Mouse (Mus musculus): ENCODE measurements around the gene Krt84. TPM values are rescaled to one million over a fixed set of nuclear protein-coding genes. Genes with fewer than 3 reads are reported as not detected.
"Not testable (repeated sequence)": the region's sequence is repeated elsewhere in the genome, so short reads cannot be mapped to it uniquely, and the experiment has no call there.

The Krt84 gene
- polyA plus RNA-seq, 1 experiment from 2014 or later, result not detected

DNA sequence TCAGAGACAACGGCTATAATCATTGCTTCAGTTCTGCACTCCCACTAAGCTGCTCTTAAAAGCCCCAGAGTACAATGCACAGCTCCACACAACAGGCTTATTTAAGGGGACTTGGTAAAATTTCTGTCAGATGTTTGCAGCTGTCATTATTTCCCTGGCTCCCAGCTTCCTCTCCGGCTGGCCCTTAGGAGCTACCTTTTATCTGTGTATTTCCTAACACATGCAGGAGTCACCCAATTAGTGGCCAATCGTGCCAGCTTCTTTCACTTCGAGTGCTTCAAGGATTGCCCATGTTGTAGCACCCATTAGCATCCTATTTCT lies 5.9 kb upstream of the Krt84 start:
- Histone ChIP-seq H3K4me1 (no peaks in the 10 kb centered on the region), H3K9ac (no peak overlapping the region), H3K4me2 (no peak overlapping the region), H3K27ac (replicated peaks) (no peak overlapping the region), H3K9me3 (no peaks in the 10 kb centered on the region), H3K36me3 (no peaks in the 10 kb centered on the region), H3K27me3 (replicated peaks) (peaks cover 58% of the 10 kb centered on the region), H3K4me3 (no peak overlapping the region)
- no peak for ATAC-seq (ENCODE audit: extremely low read depth, insufficient number of reproducible peaks, low FRiP score, low TSS enrichment)
- 57% methylated on average over 4 of the region's 4 CpGs for WGBS

- H3K36me3 ChIP-seq, result no peaks in the 10 kb centered on the region
- H3K9ac ChIP-seq, result no peak overlapping the region
- no peaks in the 10 kb centered on the region for H3K4me1 ChIP-seq
- H3K4me3 ChIP-seq, result no peak overlapping the region
- no peaks in the 10 kb centered on the region for H3K9me3 ChIP-seq
- ATAC-seq (ENCODE audit: extremely low read depth, insufficient number of reproducible peaks, low FRiP score, low TSS enrichment), result no peak
- whole genome bisulfite sequencing, result 34% methylated on average over 7 of the region's 7 CpGs
- peaks cover 56% of the 10 kb centered on the region for H3K27me3 ChIP-seq (replicated peaks)
- H3K27ac ChIP-seq (replicated peaks), result no peak overlapping the region
- no peak overlapping the region for H3K4me2 ChIP-seq
Measured at GRCm38 (mm10) chr15:101537864-101538579, 5.4 kb upstream of the Krt84 start.

DNA sequence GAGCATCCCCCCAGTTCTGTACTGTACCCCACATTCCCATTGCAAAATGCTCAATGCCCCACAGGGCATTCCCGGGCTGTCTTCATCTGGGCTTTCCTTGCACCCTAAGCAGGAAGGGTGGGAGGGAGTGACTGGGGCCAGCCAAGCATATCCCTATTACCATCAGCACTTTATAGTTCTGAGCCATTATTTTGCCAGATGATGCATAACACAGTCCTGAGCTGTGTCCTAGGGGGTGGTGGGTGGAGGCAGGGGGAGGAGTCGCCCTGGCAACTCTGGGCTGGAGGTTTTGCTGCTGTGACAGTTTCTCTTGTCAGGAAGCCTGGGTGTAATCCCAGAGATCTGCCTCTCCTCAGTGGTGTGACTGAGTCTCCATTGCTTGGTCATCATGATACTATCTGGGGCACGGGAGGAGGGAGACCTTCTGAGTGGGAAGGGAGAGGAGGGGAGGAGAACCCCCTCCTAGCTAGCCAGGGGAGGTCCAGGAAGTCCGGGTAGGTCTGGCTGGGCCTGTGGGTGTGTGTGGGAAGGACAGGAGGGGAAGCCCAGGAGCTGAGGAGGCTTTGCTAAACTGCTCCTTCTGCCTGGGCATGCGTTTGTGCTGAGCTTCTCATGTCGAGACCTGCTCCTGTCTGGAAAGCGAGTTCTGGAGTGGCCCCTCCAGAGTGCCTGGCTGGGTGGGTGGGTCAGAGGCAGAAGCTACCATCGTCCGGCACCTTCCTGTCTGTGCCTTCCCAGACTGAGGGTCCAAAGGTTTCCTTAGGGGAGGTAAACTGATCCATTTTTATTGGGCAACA lies 3.6 kb upstream of the Krt84 start:
- H3K4me3 ChIP-seq, result no peak overlapping the region
- no peak overlapping the region for H3K9ac ChIP-seq
- H3K27ac ChIP-seq (replicated peaks), result no peak overlapping the region
- no peaks in the 10 kb centered on the region for H3K4me1 ChIP-seq
- no peak overlapping the region for H3K4me2 ChIP-seq
- WGBS, result 50% methylated on average over 9 of the region's 9 CpGs
- H3K9me3 ChIP-seq, result no peaks in the 10 kb centered on the region
- H3K36me3 ChIP-seq, result no peaks in the 10 kb centered on the region
- peaks cover 40% of the 10 kb centered on the region for H3K27me3 ChIP-seq (replicated peaks)
- no peak for ATAC-seq (ENCODE audit: extremely low read depth, insufficient number of reproducible peaks, low FRiP score, low TSS enrichment)

DNA sequence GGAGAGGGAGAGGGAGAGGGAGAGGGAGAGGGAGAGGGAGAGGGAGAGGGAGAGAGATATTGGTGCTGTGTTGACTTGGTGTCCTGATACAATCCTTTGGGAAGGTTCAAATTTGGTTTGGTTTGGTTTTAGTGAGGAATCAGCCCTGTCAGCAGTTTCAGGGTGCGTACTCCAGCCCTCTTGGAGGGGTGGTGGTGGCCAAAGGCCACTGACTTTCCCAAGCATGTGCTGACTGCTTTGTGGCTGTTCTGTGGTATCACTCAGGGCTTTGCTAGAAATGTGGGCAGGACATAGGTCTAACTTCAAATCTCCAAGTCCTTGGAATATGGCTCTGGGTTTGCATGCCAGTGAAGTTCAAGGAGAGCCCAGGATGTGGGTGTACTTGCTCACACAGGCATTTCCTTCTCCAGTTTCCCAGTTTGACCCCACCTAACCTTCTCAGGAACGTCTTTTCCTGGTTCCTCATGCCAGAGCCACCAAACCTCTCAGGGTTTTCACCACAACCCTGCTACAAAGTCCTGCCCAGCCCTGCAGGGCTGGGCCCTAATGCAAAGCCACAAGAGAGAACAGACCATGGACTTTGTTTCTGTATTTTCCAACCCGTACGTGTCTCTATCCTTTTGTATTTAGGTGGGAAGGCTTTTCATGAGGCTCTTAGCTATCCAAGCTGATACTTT lies 9.9 kb downstream of the Krt84 start:
- no peak overlapping the region for H3K9ac ChIP-seq
- WGBS, result 62% methylated on average over 4 of the region's 4 CpGs

DNA sequence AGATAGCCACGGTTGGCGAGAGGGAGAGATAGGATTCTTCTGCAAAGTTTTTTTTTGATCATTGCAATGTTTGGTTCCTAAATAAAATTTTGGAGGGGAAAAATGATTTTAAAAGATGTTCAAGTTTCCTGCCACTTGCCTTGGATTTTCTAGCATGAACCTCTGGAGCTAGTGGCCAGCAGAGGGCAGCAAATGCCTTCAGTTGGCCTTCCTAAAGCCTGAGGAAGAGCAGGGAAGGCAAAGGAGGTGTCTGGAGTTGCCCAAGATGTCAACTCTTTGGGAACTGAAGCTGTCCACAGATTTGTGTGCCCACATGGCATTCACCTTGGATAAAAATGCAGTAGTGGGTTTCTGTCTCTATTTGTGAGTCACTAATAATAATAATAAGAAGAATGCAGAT lies 12.8 kb downstream of the Krt84 start:
- H3K36me3 ChIP-seq, result no peaks in the 10 kb centered on the region
- peaks cover 47% of the 10 kb centered on the region for H3K27me3 ChIP-seq (replicated peaks)
- H3K9ac ChIP-seq, result no peak overlapping the region
- H3K27ac ChIP-seq (replicated peaks), result no peak overlapping the region
- no peaks in the 10 kb centered on the region for H3K4me1 ChIP-seq
- ATAC-seq (ENCODE audit: extremely low read depth, insufficient number of reproducible peaks, low FRiP score, low TSS enrichment), result no peak
- WGBS, result 18% methylated on average over 2 of the region's 2 CpGs
- H3K9me3 ChIP-seq, result no peaks in the 10 kb centered on the region
- H3K4me2 ChIP-seq, result no peak overlapping the region
- no peak overlapping the region for H3K4me3 ChIP-seq

More for the DNA sequence above, 9.9 kb downstream of the Krt84 start:
- no peaks in the 10 kb centered on the region for H3K36me3 ChIP-seq
- H3K27ac ChIP-seq (replicated peaks), result no peak overlapping the region
- no peak overlapping the region for H3K4me2 ChIP-seq
- H3K4me1 ChIP-seq, result no peaks in the 10 kb centered on the region
- no peaks in the 10 kb centered on the region for H3K9me3 ChIP-seq
- peaks cover 72% of the 10 kb centered on the region for H3K27me3 ChIP-seq (replicated peaks)
- no peak for ATAC-seq (ENCODE audit: extremely low read depth, insufficient number of reproducible peaks, low FRiP score, low TSS enrichment)
- no peak overlapping the region for H3K4me3 ChIP-seq

- H3K4me2 ChIP-seq; H3K4me3 ChIP-seq; H3K27ac ChIP-seq (replicated peaks); H3K9me3 ChIP-seq; H3K4me1 ChIP-seq; ATAC-seq (ENCODE audit: extremely low read depth, insufficient number of reproducible peaks, low FRiP score, low TSS enrichment); H3K36me3 ChIP-seq; H3K9ac ChIP-seq: not testable (repeated sequence)
- peaks cover 32% of the 10 kb centered on the region for H3K27me3 ChIP-seq (replicated peaks)
- 62% methylated on average over 2 of the region's 2 CpGs for WGBS
Measured at GRCm38 (mm10) chr15:101517161-101517560, 15.5 kb downstream of the Krt84 start, which contains the start of gene Gm49425. Gm49425 (minus strand) TSS chr15:101517261.

DNA sequence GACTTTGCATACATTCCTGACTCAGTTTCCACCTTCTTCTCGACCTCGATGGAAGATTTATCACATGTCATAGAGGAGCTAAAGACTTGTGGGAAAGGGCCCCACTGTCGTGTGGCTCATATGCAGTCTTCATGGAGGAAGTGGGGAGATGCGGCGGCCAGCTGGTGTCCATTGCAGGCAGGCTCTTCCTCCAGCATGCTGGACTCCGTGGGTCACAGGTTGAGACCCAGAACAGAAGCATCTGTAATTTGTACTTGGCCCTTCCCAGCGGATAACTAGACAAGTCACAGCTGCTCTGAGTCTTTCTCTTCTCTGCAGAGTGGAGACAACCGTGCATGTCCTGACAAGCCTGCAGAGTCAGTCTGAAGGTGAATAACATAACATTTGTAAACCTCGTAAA lies 24.4 kb downstream of the Krt84 start:
- peaks cover 4% of the 10 kb centered on the region; the same call in 1 of the 2 replicates for H3K27me3 ChIP-seq (replicated peaks)

GRCm38 (mm10) chr15:101506896-101507758 lies 25.5 kb downstream of the Krt84 start:
- WGBS, result 41% methylated on average over 14 of the region's 14 CpGs
- Histone ChIP-seq H3K4me3 (no peak overlapping the region), H3K27me3 (replicated peaks) (peaks cover 8% of the 10 kb centered on the region), H3K9me3 (no peaks in the 10 kb centered on the region), H3K27ac (replicated peaks) (no peak overlapping the region), H3K4me1 (peaks cover 10% of the 10 kb centered on the region), H3K4me2 (no peak overlapping the region), H3K36me3 (no peaks in the 10 kb centered on the region), H3K9ac (no peak overlapping the region)
- no peak for ATAC-seq (ENCODE audit: extremely low read depth, insufficient number of reproducible peaks, low FRiP score, low TSS enrichment)

More for the DNA sequence above, 24.4 kb downstream of the Krt84 start:
- no peak overlapping the region for H3K9ac ChIP-seq
- 68% methylated on average over 9 of the region's 9 CpGs for WGBS
- H3K4me2 ChIP-seq, result no peak overlapping the region
- H3K36me3 ChIP-seq, result no peaks in the 10 kb centered on the region
- peaks cover 10% of the 10 kb centered on the region for H3K4me1 ChIP-seq
- H3K4me3 ChIP-seq, result no peak overlapping the region
- no peaks in the 10 kb centered on the region for H3K9me3 ChIP-seq
- no peak overlapping the region for H3K27ac ChIP-seq (replicated peaks)
- ATAC-seq (ENCODE audit: extremely low read depth, insufficient number of reproducible peaks, low FRiP score, low TSS enrichment), result no peak

- no peak overlapping the region for H3K27ac ChIP-seq (replicated peaks)
- peaks cover 10% of the 10 kb centered on the region for H3K4me1 ChIP-seq
- H3K4me3 ChIP-seq, result no peak overlapping the region
- H3K4me2 ChIP-seq, result no peak overlapping the region
- WGBS, result 79% methylated on average over 2 of the region's 2 CpGs
- no peaks in the 10 kb centered on the region for H3K9me3 ChIP-seq
- peaks cover 5% of the 10 kb centered on the region for H3K27me3 ChIP-seq (replicated peaks)
- no peak overlapping the region for H3K9ac ChIP-seq
- no peaks in the 10 kb centered on the region for H3K36me3 ChIP-seq
- ATAC-seq (ENCODE audit: extremely low read depth, insufficient number of reproducible peaks, low FRiP score, low TSS enrichment), result no peak
Measured at GRCm38 (mm10) chr15:101497181-101497580, 35.4 kb downstream of the Krt84 start.

DNA sequence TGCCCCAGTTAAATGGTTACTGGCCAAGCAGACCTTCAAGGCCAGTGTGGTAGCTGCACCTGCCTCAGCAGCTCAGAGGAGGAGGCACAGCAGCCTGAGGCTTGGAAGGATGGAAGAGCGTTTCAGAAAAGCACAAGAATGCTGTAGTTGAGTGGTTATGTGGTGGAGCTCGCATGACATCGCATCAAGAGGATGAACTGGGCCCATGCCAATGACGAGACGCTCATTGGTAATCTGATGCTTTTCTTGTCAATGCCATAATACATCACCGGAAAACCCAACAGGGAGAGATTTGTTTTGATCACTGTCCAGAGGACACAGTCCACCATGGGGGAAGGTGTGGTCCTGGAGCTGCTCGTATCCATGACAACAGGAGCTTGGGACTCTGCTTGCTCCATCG lies 37.4 kb downstream of the Krt84 start:
- H3K4me2 ChIP-seq, result no peak overlapping the region
- no peaks in the 10 kb centered on the region for H3K36me3 ChIP-seq
- H3K27ac ChIP-seq (replicated peaks), result no peak overlapping the region
- H3K9ac ChIP-seq, result no peak overlapping the region
- H3K4me1 ChIP-seq, result peaks cover 11% of the 10 kb centered on the region
- WGBS, result 81% methylated on average over 8 of the region's 8 CpGs
- no peaks in the 10 kb centered on the region for H3K27me3 ChIP-seq (replicated peaks)
- H3K9me3 ChIP-seq, result no peaks in the 10 kb centered on the region
- H3K4me3 ChIP-seq, result no peak overlapping the region
- no peak for ATAC-seq (ENCODE audit: extremely low read depth, insufficient number of reproducible peaks, low FRiP score, low TSS enrichment)

DNA sequence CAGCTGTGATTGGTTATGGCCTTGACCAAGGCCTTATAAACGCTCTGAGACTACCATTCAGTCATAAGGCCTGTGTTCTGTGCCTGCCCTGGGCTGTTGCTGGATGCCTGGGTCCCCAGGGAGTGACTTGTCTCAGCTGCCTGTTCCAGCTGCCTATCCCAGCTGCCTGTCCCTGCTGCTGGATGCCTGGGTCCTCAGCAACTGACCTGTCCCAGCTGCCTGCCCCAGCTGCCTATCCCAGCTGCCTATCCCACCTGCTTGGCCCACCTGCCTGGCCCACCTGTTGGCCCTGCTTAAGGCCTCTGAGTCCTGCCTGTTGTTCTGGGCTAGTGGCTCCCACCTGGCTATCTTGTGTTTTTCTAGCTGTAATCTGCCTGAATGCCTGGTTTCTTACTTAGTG lies 38.4 kb downstream of the Krt84 start:
- Histone ChIP-seq H3K27ac (replicated peaks) (no peak overlapping the region), H3K27me3 (replicated peaks) (0 out of 2 replicates have a peak, but pooled peaks cover 2% of the 10 kb centered on the region), H3K4me3 (no peak overlapping the region), H3K9me3 (no peaks in the 10 kb centered on the region), H3K36me3 (no peaks in the 10 kb centered on the region), H3K9ac (no peak overlapping the region), H3K4me1 (peaks cover 11% of the 10 kb centered on the region), H3K4me2 (no peak overlapping the region)
- 61% methylated on average over 1 of the region's 1 CpGs for WGBS
- ATAC-seq (ENCODE audit: extremely low read depth, insufficient number of reproducible peaks, low FRiP score, low TSS enrichment), result no peak
